Mouse (Mus musculus) ovary, adult 2 months (tissue): ENCODE measurements around the gene Rbm44. TPM values are rescaled to one million over a fixed set of nuclear protein-coding genes. Genes with fewer than 3 reads are reported as not detected.

ENCODE experiments used
- polyA plus RNA-seq: library from polyadenylated mRNA; depleted of rRNA; stranded (reverse); fragments of >200 nt; gene quantifications from 2 replicates; pipeline ENCODE4 v1.2.3, GENCODE M21; 2012; rRNA removed

Rbm44 gene
- polyA plus RNA-seq: 0.03 and 0.05 TPM in 2 replicates

GRCm38 (mm10) chr1:91144813-91145212 lies at the start of gene Rbm44:
Gene Rbm44, plus strand, starts transcription at chr1:91145089.

GRCm38 (mm10) chr1:91179533-91180173 lies 34.8 kb downstream of the Rbm44 start, which contains the start of gene Ramp1:
Gene Ramp1, plus strand, starts transcription at chr1:91179822.

Other genes with a start within 250 kb of the Rbm44 start
- gene Mlph, start 230.0 kb upstream of the Rbm44 start, polyA plus RNA-seq: 5.0 and 6.6 TPM in 2 replicates
- gene Prlh, start 192.0 kb upstream of the Rbm44 start, polyA plus RNA-seq: not detected in 2 replicates
- 2.0 and 2.4 TPM in 2 replicates for gene Rab17, start 175.4 kb upstream of the Rbm44 start, polyA plus RNA-seq
- gene Lrrfip1, start 146.4 kb upstream of the Rbm44 start, polyA plus RNA-seq: 12.5 and 25.9 TPM in 2 replicates
- 70.7 and 89.7 TPM in 2 replicates for gene Ramp1, start 34.7 kb downstream of the Rbm44 start, polyA plus RNA-seq
- 22.7 and 23.2 TPM in 2 replicates for gene Ube2f, start 105.2 kb downstream of the Rbm44 start, polyA plus RNA-seq
- gene Scly, start 153.2 kb downstream of the Rbm44 start, polyA plus RNA-seq: 11.9 and 12.1 TPM in 2 replicates
- 0.37 and 0.52 TPM in 2 replicates for gene Espnl, start 177.0 kb downstream of the Rbm44 start, polyA plus RNA-seq
- gene Klhl30, start 205.9 kb downstream of the Rbm44 start, polyA plus RNA-seq: 11.1 and 13.9 TPM in 2 replicates
- gene Erfe, start 221.3 kb downstream of the Rbm44 start, polyA plus RNA-seq: 1.9 and 2.0 TPM in 2 replicates